Mouse (Mus musculus) left cerebral cortex, postnatal 10 days (tissue): ENCODE measurements around the gene Tmem198. TPM values are rescaled to one million over a fixed set of nuclear protein-coding genes. Genes with fewer than 3 reads are reported as not detected.

ENCODE experiments used
- DNase-seq, 2 experiments: peaks; one replicate each; pipeline ENCODE4 v3.0.0; 2021 to 2022; ENCODE audit warnings: low spot score in 2 of 2, mixed read lengths in 1 of 2; ENCODE audit errors: extremely low spot score in 1 of 2
- intact Hi-C: fragments of 180-260 bp; cut with DNase I; formaldehyde crosslinking; loops from one replicate; pipeline ENCODE4 v1.15.1; 2025
- total RNA-seq, 2 experiments: library from RNA; stranded (reverse); gene quantifications; 2 replicates each; pipeline ENCODE4 v1.2.3; 2021

Gene Tmem198
- total RNA-seq, 2 experiments from 2014 or later: 58.2 to 59.3 TPM

- intact Hi-C loops: loop anchor here (5.0 kb wide), 1 partner anchor 118 kb away; no protein-coding TSS in a partner anchor
- DNase-seq: no peak
These were observed 280 bp downstream of the Tmem198 start for GRCm38 (mm10) chr1:75479635-75479989.

- intact Hi-C loops: no loop called here
- peak in 1 of 2 experiments; percentile 30 for DNase-seq
These were observed 704 bp downstream of the Tmem198 start for GRCm38 (mm10) chr1:75480036-75480435.

GRCm38 (mm10) chr1:75480735-75481134, 1.4 kb downstream of the Tmem198 start:
- no peak for DNase-seq
- intact Hi-C loops: no loop called here

DNA sequence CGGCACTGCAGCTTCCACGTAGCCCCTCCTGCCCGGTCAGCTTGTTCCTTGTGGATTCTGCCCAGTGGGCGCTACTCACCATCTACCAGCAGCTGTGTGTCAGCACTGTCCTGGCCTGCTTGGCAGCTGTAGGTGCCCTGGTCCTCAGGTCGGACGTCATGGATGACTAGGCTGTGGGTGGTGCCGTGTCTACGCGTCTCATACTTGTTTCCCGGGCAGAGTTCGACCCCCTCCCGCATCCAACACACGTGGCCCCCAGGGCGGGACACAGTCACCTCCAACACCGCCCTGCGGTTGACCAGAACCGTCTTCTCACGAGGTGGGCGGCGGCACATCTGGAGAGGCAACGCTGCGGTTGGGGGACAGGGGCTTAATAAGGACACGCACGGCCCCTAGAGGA, 7.2 kb downstream of the Tmem198 start:
- intact Hi-C loops: no loop called here
- no peak for DNase-seq

DNA sequence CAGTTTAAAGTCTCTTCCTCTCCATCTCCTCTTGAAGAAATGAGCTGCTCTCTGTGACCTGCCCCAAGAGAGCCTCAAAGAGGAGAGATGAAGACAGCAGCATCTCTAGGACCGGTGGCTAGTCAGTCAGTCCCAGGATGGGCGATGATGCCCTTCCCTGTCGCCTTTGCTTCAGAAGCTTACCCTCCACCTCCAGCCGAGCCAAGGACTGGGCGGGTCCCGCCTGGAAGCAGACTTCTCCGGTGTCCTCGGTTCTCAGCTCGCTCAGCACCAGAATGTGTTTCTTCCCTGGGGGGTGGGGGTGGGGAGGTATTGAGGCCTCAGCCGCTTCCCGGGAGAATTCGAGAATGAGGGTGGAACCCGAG, 7.7 kb downstream of the Tmem198 start:
- intact Hi-C loops: no loop called here
- no peak for DNase-seq

GRCm38 (mm10) chr1:75487405-75488161, 8.3 kb downstream of the Tmem198 start:
- intact Hi-C loops: no loop called here

DNA sequence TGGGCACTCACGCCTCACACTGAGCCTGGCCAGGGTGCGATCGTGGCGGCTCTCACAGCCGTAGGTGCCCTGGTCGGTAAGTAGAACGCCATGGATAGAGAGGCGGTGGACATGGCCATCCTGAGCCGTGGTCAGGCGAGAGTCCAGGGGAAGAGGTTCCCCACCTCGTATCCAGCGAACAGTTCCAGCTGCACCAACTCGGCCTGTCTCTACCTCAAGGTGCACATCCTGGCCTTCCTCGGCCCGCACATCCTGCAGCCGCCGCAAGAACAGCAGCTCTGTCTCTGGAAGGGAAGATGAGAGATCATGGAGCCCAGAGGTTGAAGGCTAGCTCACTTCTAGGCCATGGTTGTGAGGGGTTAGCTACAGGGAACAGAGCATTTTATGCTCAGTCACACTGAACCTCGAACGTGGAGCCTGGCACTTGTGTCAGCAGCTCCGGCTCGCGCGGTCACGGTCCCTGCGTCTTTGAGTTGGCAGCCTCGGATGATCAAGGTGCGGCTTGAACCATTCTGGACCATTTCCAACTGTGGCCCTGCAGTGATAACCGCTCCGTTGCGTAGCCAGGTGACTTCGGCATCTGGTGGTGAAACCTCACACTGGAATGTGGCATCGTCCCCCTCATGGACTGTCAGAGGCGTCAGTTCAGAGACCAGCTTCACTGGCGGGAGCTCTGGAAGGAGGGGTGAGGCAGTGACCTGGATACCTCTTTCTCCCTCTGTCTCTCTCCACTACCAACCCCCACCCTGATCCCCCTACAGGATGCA, 11.6 kb downstream of the Tmem198 start:
- intact Hi-C loops: no loop called here
- DNase-seq: no peak

More at GRCm38 (mm10) chr1:75487405-75488161, 8.3 kb downstream of the Tmem198 start:
- DNase-seq: peak; percentile 60 to 86

DNA sequence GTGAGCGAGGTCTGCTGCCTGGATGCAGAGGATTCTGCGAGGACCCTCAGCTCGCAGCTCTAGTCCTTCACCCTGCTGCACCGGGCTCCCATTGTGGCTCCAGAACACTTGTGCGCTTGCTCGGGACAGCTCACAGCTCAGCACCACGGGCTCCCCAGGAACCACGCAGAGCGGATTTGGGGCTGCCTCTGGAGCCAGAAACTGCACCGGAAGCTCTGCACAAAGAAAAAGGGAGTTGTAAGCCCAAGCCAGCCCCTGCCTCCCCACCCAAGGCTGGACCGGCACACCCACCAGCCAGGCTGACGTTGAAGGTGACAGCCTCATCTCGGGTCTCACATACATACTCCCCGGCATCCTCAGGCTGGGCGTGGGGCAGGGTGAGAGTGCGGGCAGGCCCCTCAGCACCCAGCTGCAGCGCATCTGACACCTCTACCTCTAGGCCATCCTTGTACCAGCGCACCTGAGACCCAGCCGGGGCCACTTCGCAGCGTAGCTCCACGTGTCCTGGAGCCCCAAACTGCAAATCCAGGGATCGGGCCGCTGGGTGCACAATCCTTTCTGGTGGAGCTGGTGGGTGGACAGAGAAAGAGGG, 13.3 kb downstream of the Tmem198 start:
- DNase-seq: no peak
- intact Hi-C loops: no loop called here

DNA sequence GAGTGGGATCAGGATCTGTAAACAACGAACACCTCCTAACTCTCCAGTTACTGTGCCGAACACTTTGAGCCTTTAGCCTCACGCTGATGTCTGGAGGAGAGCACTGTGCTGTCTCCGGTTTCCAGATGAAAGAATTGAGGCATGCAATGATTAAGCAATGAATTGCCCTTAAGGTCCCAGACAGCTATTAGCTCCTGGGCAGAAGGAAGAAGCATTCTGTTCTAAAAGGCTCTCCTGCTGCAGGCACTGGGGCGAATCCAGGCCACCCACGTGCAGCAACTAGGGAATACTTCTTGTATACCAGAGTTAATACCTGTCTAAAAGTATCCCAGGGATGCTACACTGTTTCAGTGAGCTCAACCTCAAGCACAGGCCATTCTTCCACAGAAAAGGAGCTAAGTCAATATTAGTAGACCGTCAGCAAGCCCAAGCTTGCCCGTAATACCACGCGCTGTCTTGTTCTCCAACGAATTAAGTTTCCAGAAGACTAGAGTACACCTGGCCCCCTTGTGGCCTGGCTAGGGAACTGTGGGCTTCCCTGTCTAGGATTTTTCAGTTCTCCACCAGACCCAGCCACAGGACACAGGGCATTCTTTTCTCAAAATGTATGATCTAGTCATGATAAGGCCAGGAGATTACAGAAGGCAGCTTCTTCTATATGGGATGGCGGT, 15.7 kb downstream of the Tmem198 start:
- intact Hi-C loops: no loop called here
- no peak for DNase-seq

DNA sequence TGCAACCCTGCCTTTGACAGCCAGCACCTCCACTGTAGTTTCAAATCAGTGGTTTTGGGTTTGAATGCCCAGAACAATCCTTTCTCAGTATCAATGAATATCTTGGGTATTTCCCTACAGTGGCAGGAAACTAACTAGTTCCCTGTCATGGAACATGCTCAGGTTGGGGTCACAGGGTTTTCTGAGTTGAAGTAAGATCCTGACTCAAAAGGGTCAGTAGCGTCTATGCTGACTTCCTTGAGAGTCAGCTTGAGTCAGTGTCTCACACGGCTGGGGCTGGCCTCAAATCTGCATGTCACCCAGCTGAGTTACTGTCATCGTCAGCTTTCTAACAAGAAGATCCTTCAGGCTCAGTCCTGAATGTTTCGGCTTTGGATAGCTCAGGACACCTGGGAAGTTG, 19.6 kb downstream of the Tmem198 start:
- intact Hi-C loops: no loop called here

GRCm38 (mm10) chr1:75499441-75499840, 20.1 kb downstream of the Tmem198 start:
- intact Hi-C loops: no loop called here
- no peak for DNase-seq

More for the DNA sequence above, 19.6 kb downstream of the Tmem198 start:
- no peak for DNase-seq

DNA sequence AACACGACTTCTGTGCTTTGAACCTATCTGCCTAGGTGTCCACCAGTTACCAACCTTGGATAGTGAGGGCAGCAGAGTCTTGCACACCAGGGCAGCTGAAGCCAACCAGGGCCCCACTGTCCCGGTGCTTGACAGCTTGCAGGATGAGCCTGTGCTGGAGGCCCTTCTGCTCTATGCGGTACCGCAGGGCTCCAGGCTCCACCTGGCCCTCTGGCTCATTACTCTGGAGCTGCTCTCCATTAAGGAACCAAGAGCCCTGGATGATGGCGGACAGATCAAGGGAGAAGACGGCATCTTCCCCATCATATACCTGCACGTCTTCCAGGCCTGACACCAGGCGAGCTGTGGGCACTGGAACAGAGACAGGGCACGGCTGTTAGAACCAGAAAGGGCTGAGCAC, 22.6 kb downstream of the Tmem198 start:
- peak in 1 of 2 experiments; percentile 20 for DNase-seq
- intact Hi-C loops: no loop called here

GRCm38 (mm10) chr1:75502945-75503650, 23.8 kb downstream of the Tmem198 start:
- intact Hi-C loops: no loop called here

GRCm38 (mm10) chr1:75503651-75503980, 24.3 kb downstream of the Tmem198 start:
- intact Hi-C loops: no loop called here
- peak in 1 of 2 experiments; percentile 40 for DNase-seq

More at GRCm38 (mm10) chr1:75502945-75503650, 23.8 kb downstream of the Tmem198 start:
- peak in 1 of 2 experiments; percentile 23 for DNase-seq

DNA sequence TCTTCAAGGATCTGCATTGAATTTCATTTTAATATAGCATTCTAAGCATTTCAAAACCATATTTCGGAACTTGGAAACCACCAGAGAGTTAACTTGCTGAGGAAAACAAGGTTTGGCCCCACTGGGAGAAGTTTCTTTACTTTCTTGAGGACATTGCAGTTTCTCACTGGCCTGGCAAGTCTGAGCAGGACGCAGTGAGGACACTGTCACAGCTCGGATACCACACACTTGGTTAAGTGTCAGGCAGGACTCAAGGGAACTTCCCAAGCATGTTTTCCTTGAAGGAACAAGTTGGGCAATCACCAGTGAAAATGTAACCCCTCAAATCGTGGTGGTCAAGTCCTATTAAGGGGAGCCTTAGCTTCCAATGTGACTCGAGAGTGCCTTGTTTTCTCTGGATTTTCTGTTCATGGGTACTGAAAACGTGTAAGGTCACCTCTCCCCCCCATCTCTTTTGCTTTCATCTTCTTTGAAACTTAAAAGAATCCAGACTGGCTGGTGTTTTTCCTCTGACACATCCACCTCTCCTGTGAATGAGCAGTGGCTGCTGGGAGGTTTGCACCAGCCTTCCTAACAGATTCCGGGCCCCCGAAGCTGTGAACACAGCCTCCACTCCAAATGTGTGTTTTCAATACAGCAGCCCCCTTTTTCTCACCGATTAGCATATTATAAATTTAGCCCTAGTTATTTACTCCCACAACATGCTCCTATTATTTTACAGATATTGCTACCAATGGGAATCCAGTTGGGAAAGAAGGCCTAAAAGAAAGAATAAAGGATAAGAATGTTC, 25.1 kb downstream of the Tmem198 start:
- peak in 1 of 2 experiments; percentile 30 for DNase-seq
- intact Hi-C loops: no loop called here

DNA sequence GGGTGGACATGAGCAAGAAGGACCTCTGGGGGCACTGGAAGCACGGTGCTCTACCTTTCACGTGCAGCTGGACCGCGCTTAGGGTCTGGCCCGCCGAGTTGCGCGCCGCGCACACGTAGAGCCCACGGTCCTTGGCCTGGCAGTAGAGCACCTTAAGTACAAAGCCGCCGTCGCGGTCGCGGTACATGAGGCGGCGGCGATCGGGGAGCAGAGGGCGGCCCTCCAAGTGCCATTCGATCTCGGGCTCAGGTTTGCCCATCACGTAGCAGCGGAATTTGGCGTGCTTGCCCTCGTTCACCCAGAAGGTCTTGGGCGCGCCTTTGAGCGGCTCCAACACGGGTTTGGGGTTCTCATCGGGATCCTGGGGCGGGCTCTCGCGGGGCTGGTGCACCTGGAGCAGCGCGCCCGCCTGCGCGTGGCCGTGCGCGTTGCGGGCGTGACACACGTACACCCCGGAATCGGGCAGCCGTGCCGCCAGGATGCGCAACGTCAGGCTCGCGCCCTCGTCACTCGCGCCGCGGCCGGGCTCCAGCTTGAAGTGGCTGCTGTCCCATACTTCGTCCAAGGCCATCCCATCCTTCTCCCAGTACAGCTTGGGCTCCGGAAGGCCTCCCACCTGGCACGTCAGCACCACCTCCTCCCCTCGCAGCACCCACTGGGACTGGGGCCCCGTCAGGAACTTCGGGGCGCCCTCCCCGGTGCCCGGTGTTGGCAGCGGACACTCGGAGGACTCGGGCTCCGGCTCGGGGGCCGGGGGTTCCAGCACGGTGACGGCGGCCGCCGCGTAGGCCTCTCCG, 26.0 kb downstream of the Tmem198 start:
- peak; percentile 73 to 84 for DNase-seq
- intact Hi-C loops: no loop called here
